In genomic region chr17:83101756-83102155, GRCm38 (mm10) we compare ENCODE assay signal across 14 mouse cellular contexts.
"Had no signal": no experiment of that assay in that cellular context is flagged by ENCODE, and none has a peak within 500 bp of the region (broad histone marks: within the 10 kb centered on the region; RNA-seq: fewer than 3 reads in every experiment).

No protein-coding gene starts in this region.

- H3K9ac ChIP-seq: liver, embryonic 12.5 days; lung, embryonic 14.5 days; neural tube, embryonic 15.5 days had no signal

- ATAC-seq: liver, embryonic 12.5 days had no signal

- H3K36me3 ChIP-seq: liver, embryonic 12.5 days; midbrain, embryonic 10.5 days; neural tube, embryonic 15.5 days had no signal

- H3K27ac ChIP-seq: liver, embryonic 12.5 days; midbrain, embryonic 10.5 days; neural tube, embryonic 15.5 days had no signal

- H3K4me3 ChIP-seq: liver, embryonic 12.5 days; midbrain, embryonic 10.5 days; myocyte; neural tube, embryonic 15.5 days had no signal

- H3K9me3 ChIP-seq: liver, embryonic 12.5 days; midbrain, embryonic 10.5 days; neural tube, embryonic 15.5 days had no signal

- H3K27me3 ChIP-seq: liver, embryonic 12.5 days; neural tube, embryonic 15.5 days had no signal

- H3K4me2 ChIP-seq: liver, embryonic 12.5 days; lung, embryonic 14.5 days; neural tube, embryonic 15.5 days had no signal

- DNase-seq: kidney, adult 11 months; kidney, postnatal 10 days; lung, embryonic 14.5 days; lung, postnatal 10 days; lung, postnatal 4 days; midbrain, embryonic 14.5 days; right cerebral cortex, adult 18-20 months; spleen, adult 18-20 months; thymus, adult 18-20 months; thymus, postnatal 14 days had no signal
